Mouse (Mus musculus) layer of hippocampus, adult 6 months (tissue): ENCODE results near the gene Adam10. TPM values are rescaled to one million over a fixed set of nuclear protein-coding genes. Genes with fewer than 3 reads are reported as not detected.

Experiments used
- long read RNA-seq, 2 experiments: library from polyadenylated mRNA; unstranded; transcript quantifications; one replicate each; pipeline ENCODE4 v2.0.0; 2019 to 2020
- microRNA-seq: library from miRNA; unstranded; fragments of <30 nt; microRNA quantifications from one replicate; pipeline ENCODE4 v1.2.0, GENCODE M21; 2020
- polyA plus RNA-seq: library from polyadenylated mRNA; unstranded; fragments of <200 nt; fragmentation: Nextera tagmentation; gene quantifications from 2 replicates; pipeline ENCODE4 v1.2.3, GENCODE M21; 2021

Gene Adam10
- 25.0 and 34.9 TPM in 2 replicates for polyA plus RNA-seq
- long read RNA-seq, experiment 1, partial matches to known transcripts: 55 of 56 reads
- long read RNA-seq, experiment 1, other reads (novel, unspliced or antisense): 0 of 56 reads
- long read RNA-seq, experiment 2, full-length matches to known transcripts: 28 of 58 reads
- long read RNA-seq, experiment 2, partial matches to known transcripts: 20 of 58 reads
- long read RNA-seq, experiment 2, other reads (novel, unspliced or antisense): 10 of 58 reads

DNA sequence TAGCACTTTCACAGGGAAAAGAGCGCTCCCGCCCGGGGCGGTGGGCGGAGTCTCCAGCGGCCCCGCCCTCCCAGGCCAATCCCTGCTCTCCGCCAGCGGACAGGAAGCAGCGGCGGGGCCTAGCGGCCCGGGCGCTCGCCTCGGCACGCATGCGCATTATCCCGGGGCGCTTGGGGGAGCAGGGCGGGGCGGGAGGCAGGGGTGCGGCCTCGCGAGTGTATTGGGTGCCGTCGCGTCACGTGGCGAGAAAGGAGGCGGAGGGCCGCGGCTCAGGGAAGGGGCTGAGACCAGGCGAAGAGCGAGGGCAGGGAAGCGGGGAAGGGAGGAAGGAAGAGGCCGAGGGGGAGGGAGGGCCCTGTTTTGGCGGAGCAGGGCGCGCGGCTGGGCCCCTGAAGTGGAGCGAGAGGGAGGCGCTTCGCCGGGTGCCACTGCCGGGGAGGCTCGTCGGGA lies at the start of gene Adam10:
Adam10 (plus strand) TSS at position 316 of the 450 bp plus-strand sequence.

DNA sequence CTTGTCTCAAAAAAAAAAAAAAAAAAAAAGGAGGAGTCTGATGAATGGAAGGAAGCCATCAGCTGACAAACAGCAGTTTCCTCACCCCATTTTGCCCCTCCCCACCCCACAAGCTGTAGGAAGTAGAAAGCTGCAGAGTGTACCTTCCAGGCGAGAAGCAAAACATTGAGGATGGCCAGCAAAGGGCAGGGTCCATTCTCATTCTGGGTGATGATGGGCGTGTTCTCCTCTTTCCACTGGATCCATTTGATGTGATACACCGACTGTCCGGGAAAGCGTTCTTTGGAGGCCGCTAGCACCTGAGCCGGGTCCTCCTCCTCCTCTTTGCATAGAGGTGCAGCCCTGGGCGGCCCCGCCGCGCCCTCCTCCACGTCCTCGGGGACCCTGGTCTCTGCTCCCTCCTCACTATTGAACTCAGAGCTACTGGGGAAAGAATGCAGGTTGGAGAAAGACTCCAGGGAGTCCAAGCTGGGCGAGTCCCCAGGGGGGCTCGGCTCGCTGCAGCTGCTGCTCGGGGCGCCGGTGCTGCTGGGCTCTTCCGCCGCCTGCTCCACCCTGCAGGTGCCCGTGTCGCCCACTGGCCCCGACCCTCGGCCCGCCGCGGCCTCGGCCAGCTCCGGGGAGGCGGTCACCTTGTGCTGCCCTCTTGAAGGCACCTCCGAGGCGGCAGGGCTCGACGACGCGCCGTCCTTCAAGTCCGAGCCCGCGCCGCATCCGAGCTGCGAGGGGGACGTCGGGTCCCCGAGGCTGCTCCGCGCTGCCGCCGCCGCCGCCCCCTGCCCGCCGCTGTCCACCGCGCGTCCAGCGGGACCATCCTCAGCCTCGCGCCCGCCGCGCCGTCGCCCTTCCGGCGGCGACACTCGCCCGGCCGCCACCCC lies 22.4 kb upstream of the Adam10 start, which contains the start of gene Gm10642:
Gm10642 (plus strand) TSS at position 122 of the 878 bp plus-strand sequence.

DNA sequence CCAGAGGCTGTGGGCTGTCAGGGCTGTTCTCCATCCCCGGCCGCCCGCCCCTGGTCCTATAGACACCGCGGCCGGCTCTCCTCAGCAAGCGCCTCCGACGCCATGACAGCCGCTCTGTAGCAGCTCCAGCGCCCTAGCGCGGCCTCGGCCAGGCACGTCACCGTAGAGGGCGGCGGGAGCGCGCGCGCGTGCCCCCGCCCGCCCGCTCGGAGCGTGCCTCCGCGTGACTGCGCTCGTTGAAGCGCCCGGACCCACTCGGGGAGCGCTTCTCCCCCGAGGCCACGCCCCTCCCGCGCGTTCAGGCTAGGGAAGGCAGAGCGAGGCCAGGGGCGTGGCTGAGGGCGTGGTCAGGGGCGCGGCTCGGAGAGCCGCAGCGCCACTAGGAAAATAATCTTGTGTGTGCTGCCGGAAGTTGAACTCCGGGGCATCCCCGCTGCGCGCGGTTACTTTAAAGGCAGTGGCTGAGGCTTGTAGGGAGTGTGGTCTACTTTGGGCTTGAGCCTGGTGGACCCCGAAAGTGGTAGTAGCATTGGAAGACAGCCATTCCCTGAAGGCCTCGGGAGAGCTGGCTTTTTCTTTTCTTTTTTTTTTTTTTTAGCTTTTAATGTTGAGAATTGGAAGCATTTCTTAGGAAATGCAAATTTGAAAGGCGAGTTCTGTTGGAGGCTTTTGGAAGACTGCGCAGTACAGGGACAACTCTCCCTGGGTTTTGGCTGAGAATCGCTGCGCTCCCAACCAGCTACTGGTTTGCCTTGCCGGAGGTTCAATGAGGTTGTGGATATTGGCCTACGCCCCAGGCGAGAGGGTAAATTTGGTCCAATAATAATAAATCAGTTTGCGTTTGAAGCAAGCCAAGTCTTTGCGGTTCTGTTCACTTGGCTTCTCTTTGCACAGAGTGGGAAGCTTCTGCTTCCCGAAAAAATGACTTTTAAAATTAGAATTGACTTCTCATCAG lies 21.5 kb upstream of the Adam10 start, which contains the start of gene Mindy2:
Mindy2 (minus strand) TSS at position 162 of the 955 bp plus-strand sequence.

Small RNAs within 50 kb of the gene (microRNA-seq; reads per million reads assigned to microRNA genes)
- gene Gm25149: not detected

Other genes starting within 250 kb of the Adam10 start
- gene Rnf111, start 175.3 kb upstream of the Adam10 start, polyA plus RNA-seq: 11.0 TPM in 2 replicates
- 17.8 and 19.9 TPM in 2 replicates for gene Sltm, start 136.2 kb upstream of the Adam10 start, polyA plus RNA-seq
- 0.13 and 0.19 TPM in 2 replicates for gene Gm10642, start 22.7 kb upstream of the Adam10 start, polyA plus RNA-seq
- gene Mindy2, start 21.8 kb upstream of the Adam10 start, polyA plus RNA-seq: 4.1 and 4.6 TPM in 2 replicates